Mouse (Mus musculus) common myeloid progenitor, adult 5-6 weeks (primary cell): ENCODE results near the gene Slfn3. TPM values are rescaled to one million over a fixed set of nuclear protein-coding genes. Genes with fewer than 3 reads are reported as not detected.
"Not testable (repeated sequence)": the region's sequence is repeated elsewhere in the genome, so short reads cannot be mapped to it uniquely, and the experiment has no call there.

Experiments
- ATAC-seq: replicated peaks from 2 replicates; pipeline ENCODE4 v1.8.0; 2016; ENCODE audit warnings: low read depth, mild to moderate bottlenecking, moderate TSS enrichment, inconsistent platforms; ENCODE audit not compliant: poor library complexity, severe bottlenecking
- total RNA-seq: library from RNA; stranded (forward); fragments of 200-1000, 187-1606 nt; gene quantifications from 2 replicates; pipeline ENCODE4 v1.2.3, GENCODE M21; 2017

Gene Slfn3
- total RNA-seq = 34.7 and 39.6 TPM in 2 replicates

GRCm38 (mm10) chr11:83191134-83191893, at the start of gene Slfn3:
Gene Slfn3 (plus strand): TSS chr11:83191330.
- ATAC-seq = peak; percentile 89

DNA sequence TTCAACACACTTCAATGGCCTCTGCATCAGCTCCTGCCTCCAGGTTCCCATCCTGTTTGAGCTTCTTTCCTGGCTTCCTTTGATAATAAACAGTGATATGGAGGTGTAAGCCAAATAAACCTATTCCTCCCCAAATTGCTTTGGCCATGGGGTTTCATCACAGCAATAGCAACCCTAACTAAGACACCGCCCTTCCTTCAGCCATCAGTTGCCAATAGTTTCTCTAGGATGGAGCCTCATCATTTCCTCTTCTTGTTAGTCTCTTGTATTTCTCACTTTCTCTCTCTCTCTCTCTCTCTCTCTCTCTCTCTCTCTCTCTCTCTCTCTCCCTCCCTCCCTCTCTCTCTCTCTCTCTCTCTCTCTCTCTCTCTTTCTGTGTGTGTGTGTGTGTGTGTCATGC, 42.2 kb upstream of the Slfn3 start:
- ATAC-seq = not testable (repeated sequence)

GRCm38 (mm10) chr11:83174948-83175539, 16.1 kb upstream of the Slfn3 start, which contains the start of gene Slfn4:
Gene Slfn4 (plus strand): TSS chr11:83175186.
- no peak for ATAC-seq

GRCm38 (mm10) chr11:83192001-83192400, 871 bp downstream of the Slfn3 start:
- peak; percentile 90 for ATAC-seq

DNA sequence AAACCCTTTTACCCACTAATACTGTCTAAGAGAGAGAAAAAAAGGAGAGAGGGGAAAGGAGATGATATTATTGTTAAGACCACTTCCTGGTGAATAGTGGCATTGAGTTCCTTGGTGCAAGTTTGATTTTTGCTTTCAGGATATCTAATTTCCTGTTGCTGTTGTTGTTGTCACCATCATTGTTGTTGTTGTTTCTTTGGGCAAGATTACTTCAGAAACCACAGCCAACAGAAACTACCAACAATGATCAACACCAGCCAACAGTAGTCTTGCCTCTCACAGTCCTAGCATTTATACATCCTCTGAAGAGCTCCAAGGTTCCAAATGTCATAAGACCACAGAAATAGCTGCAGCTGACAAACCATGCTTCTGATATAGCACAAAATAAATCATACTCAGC, 13.9 kb downstream of the Slfn3 start:
- ATAC-seq = no peak

GRCm38 (mm10) chr11:83216119-83216518, 25.0 kb downstream of the Slfn3 start:
- no peak for ATAC-seq

GRCm38 (mm10) chr11:83221328-83221877, 30.3 kb downstream of the Slfn3 start:
- no peak for ATAC-seq

GRCm38 (mm10) chr11:83223367-83223766, 32.2 kb downstream of the Slfn3 start:
- peak; percentile 66 for ATAC-seq

DNA sequence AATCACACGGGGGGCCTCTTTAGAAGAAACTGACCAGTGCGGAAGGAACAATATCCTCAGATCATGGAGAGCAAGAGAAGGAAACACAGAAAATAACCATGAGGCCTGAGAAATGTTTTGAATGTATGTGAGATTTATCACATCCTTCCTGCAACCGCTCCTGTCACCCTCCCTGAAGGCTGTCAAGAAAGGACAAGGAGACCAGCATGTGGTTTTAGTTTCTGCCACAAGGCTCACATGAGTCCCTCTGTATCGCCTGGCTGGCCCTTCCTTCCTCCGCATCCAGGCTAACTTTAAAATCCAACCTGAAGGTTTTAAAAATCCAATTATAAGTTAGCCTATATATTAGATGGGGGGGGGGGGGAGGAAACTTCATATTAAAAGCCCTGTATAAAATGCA, 32.7 kb downstream of the Slfn3 start:
- peak; percentile 50 for ATAC-seq

DNA sequence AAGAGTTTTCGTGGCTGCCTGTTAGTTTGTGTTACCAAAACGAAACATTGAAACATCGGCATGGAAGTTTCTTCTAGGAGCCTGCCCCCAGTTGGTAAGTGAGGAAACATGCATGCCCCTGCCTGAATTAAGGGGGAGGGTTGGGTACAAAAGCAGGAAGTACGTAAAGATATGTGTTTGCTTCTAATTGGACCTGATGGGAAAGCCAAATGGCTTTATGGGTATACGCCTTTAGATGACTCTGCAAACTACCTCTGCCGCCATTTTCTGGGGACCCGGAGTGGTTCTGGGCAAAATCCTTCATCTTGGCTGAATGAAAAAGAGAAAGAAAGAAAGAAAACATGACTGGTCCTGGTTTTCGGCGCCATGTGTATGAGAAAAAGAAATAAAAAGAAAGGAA, 33.1 kb downstream of the Slfn3 start:
- peak; percentile 97 for ATAC-seq

DNA sequence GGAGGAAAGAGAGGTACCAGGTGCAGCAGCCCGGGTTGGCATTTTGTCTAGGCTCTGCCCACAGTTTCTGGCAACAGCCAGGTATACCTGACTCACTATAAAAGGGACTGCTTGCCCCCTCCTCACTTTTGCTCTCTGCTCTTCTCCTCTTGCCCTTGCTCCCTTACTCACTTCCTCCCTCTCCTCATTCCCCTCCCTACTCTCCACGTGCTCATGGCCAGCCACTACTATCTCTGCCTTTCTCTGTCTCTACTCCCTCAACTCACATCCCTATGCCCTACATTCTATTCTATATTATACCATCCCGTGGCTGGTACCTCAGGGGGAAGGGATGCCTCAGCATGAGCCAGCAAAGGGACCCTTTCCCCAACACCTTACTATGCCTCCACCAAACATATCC, 33.6 kb downstream of the Slfn3 start:
- no peak for ATAC-seq

- ATAC-seq = no peak
These were observed 34.3 kb downstream of the Slfn3 start for GRCm38 (mm10) chr11:83225371-83225960.

GRCm38 (mm10) chr11:83227926-83228723, 37.0 kb downstream of the Slfn3 start:
- ATAC-seq = no peak

DNA sequence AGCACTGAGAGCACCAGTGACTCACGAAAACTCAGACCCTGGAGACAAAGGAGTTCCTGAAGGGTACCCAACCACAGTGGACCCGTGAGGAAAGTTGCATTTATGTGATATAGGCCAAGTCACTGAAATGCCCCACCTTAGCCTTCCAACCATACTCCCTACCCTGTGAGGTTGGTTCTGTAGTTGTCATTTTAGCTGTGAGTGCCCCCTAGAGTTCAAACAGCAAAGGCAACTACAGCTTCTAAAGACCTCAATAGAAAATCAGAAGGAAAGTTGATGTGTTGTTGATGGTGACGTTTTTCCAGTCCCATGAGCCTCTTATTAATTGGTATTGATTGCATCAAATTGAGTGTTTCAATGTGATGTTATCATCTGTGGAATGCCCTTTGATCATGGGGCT, 39.8 kb downstream of the Slfn3 start:
- peak; percentile 79 for ATAC-seq

- ATAC-seq = not testable (repeated sequence)
These were observed 42.5 kb downstream of the Slfn3 start for GRCm38 (mm10) chr11:83233621-83234020.

GRCm38 (mm10) chr11:83237390-83237789, 46.3 kb downstream of the Slfn3 start:
- not testable (repeated sequence) for ATAC-seq

DNA sequence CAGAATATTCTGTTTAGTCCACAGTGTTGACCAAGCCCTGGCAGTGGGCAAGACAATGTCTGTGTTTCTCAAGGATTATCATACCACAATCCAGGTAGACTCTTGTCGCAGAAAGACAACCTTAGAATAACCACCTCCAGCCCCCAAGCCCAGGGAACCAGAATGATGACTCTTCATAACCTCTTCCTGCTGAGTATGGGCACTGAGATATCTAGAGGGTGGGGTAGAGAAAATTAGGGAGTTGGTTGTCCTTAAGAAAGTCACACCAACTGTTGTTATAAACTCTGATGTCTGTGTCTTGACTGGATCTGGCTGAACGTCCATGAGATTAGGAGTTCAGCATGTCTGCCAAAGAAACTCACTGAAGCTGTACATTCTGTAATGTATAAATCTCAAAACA, 47.3 kb downstream of the Slfn3 start:
- no peak for ATAC-seq

GRCm38 (mm10) chr11:83239811-83240210, 48.7 kb downstream of the Slfn3 start:
- no peak for ATAC-seq

- not testable (repeated sequence) for ATAC-seq
These were observed 66.1 kb downstream of the Slfn3 start for GRCm38 (mm10) chr11:83257211-83257610.

DNA sequence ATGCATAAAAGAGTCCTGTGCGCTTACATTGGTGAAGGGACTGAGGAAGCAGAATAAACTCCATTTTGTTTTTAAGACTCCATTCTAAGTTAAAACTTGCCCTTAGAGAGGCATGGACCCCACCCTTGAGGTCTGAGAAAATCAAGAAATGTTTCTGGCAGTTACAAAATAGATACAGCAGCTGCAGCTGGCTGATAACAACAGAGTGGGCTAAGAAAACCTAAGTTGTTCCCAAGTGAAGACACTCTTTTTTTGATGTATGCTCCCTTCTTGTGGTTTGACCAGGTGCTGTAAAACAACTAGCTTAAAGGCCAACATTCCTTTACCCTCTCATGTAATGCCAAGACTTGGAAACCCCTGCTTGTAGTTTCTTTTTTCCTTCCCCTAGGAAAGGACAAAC, 71.5 kb downstream of the Slfn3 start:
- 0 out of 2 replicates have a peak, but pooled peaks have one; percentile 22 for ATAC-seq
